Comparison of ENCODE assay signal across 8 mouse cellular contexts in the genomic region with DNA sequence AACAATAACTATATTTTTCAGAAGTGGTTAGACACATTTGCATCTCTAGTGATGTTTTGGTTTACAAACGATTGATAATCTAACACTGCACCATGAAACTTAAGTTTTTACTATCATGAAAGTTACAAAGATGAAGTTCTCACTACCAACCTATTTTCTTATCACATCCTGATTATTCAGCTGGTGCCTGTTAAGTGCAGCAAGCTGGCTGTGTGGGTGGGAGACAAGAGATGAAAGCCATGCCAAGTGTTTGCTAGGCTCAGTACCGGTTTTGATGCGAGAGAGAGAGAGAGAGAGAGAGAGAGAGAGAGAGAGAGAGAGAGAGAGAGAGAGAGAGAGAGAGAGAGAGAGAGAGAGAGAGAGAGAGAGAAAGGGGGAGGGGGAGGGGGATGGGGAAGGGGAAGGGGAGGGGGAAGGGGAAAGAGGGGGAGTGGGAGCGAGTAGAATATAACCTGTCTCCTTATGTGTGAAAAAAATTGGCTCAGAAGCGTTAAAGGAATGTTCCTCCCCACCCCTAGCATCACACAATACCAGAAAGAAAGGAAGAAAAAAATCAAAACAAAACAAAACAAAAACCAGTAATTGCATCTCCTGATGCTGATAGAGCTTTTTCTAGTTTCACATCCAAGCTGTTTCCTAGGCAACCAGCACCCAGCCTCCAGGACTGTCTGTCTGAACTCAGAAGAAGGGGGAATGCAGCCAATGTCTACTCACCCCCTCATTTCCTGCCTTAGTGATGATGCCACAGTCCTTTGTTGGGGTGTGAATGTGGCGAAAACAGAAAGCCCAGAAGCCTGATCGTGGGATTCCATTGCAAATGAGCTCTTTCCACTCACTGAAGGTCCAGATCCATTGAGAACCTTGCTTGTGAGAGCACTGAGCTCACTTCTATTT. TPM values are rescaled to one million over a fixed set of nuclear protein-coding genes. Genes with fewer than 3 reads are reported as not detected.
DNase-seq lines count a peak whose midpoint lies in the region; ATAC-seq and TF ChIP-seq lines count a peak whose summit lies in the region.

No protein-coding gene starts in this region.

- peak overlapping the region; percentile 54; the same call in 1 of the 2 replicates for H3K27ac ChIP-seq in kidney, embryonic 15.5 days
- H3K27ac ChIP-seq in heart, postnatal 0 days (ENCODE audit: low read depth), result peak overlapping the region; percentile 82

- H3K4me3 ChIP-seq in kidney, embryonic 15.5 days (replicated peaks), result no peak overlapping the region
- no peak overlapping the region for H3K4me3 ChIP-seq in heart, postnatal 0 days (ENCODE audit: low read depth, low read length)

- H3K4me1 ChIP-seq in kidney, embryonic 15.5 days, result peaks cover 10% of the 10 kb centered on the region
- H3K4me1 ChIP-seq in heart, postnatal 0 days (ENCODE audit: control insufficient read depth, insufficient read depth), result peaks cover 22% of the 10 kb centered on the region

- no peak for TF ChIP-seq CTCF in heart, postnatal 0 days (IDR thresholded peaks at IDR 0.05; ENCODE audit: low read depth)

- no peak for DNase-seq in kidney, adult 11 months
- DNase-seq in embryo, embryonic 9.5 days (ENCODE audit: extremely low spot score), result peak; percentile 25
- peak; percentile 79 for DNase-seq in heart, postnatal 0 days (ENCODE audit: low spot score)
- DNase-seq in left cerebral cortex, postnatal 14 days (ENCODE audit: low spot score in 2 of 2), result peak; percentile 80 to 95
- DNase-seq in retina, embryonic 14.5 days (ENCODE audit: low spot score), result peak; percentile 32
- DNase-seq in urinary bladder, postnatal 4 days (ENCODE audit: low spot score in 2 of 2), result no peak
- DNase-seq in adrenal gland, adult 2 months, result no peak

- 62% methylated on average over 7 of the region's 7 CpGs for WGBS in kidney, embryonic 15.5 days
- 23% methylated on average over 5 of the region's 7 CpGs for WGBS in heart, postnatal 0 days

- H3K9ac ChIP-seq in kidney, embryonic 15.5 days, result no peak overlapping the region
- no peak overlapping the region for H3K9ac ChIP-seq in heart, postnatal 0 days (replicated peaks; ENCODE audit: low read depth, low read length)

- no peak for TF ChIP-seq EP300 in heart, postnatal 0 days (IDR thresholded peaks at IDR 0.05; ENCODE audit: low read depth)

- no peak overlapping the region for H3K4me2 ChIP-seq in kidney, embryonic 15.5 days
- peak overlapping the region; percentile 13; the same call in 1 of the 2 replicates for H3K4me2 ChIP-seq in heart, postnatal 0 days (ENCODE audit: low read depth, low read length)

- H3K36me3 ChIP-seq in kidney, embryonic 15.5 days, result no peaks in the 10 kb centered on the region
- H3K36me3 ChIP-seq in heart, postnatal 0 days (replicated peaks; ENCODE audit: control insufficient read depth, insufficient read depth, low read length), result no peaks in the 10 kb centered on the region

- no peaks in the 10 kb centered on the region for H3K27me3 ChIP-seq in kidney, embryonic 15.5 days
- H3K27me3 ChIP-seq in heart, postnatal 0 days (ENCODE audit: control insufficient read depth, insufficient read depth, low read length), result no peaks in the 10 kb centered on the region

- no peak for ATAC-seq in kidney, embryonic 15.5 days (replicated peaks; ENCODE audit: low FRiP score)
- ATAC-seq in heart, postnatal 0 days (ENCODE audit: insufficient read depth, low read depth), result peak; percentile 74

- H3K9me3 ChIP-seq in kidney, embryonic 15.5 days (replicated peaks), result no peaks in the 10 kb centered on the region
- H3K9me3 ChIP-seq in heart, postnatal 0 days (replicated peaks; ENCODE audit: control insufficient read depth, low read length), result no peaks in the 10 kb centered on the region

- intact Hi-C loops in left cerebral cortex, postnatal 14 days (cut with DNase I), result loop anchor here (5.0 kb wide), 1 partner anchor 37 kb away; a partner anchor contains a TSS

RNA-seq across cellular contexts. Expression of a gene that starts 18.0 kb away (rescaled TPM):
- polyA plus RNA-seq in kidney, embryonic 15.5 days (2015; fragmentation: Nextera tagmentation; extraction: Ambion mirVana), result 102 and 132 TPM in 2 replicates
- total RNA-seq in heart, postnatal 0 days (2014; rRNA removed; ENCODE audit: low replicate concordance), result 291 and 343 TPM in 2 replicates
- 90.8 and 105 TPM in 2 replicates for polyA plus RNA-seq in heart, postnatal 0 days (2015; fragmentation: Nextera tagmentation; extraction: Ambion mirVana)
- 1,000 to 10,000 TPM; 1,973 to 2,002 TPM for total RNA-seq in left cerebral cortex, postnatal 14 days (2021)
- total RNA-seq in adrenal gland, adult 2 months (2021), result 10 to 100 TPM; 30.1 to 37.2 TPM
- 74.7 and 93.5 TPM in 2 replicates for polyA plus RNA-seq in adrenal gland, adult 2 months (2012; rRNA removed)

RNA-seq across cellular contexts. Expression of a gene that starts 34.5 kb away (rescaled TPM):
- 29.3 and 36.6 TPM in 2 replicates for polyA plus RNA-seq in kidney, embryonic 15.5 days (2015; fragmentation: Nextera tagmentation; extraction: Ambion mirVana)
- 157 and 227 TPM in 2 replicates for total RNA-seq in heart, postnatal 0 days (2014; rRNA removed; ENCODE audit: low replicate concordance)
- 16.9 and 19.7 TPM in 2 replicates for polyA plus RNA-seq in heart, postnatal 0 days (2015; fragmentation: Nextera tagmentation; extraction: Ambion mirVana)
- total RNA-seq in left cerebral cortex, postnatal 14 days (2021), result 100 to 1,000 TPM; 348 to 398 TPM
- 1 to 10 TPM; 1.1 to 1.7 TPM for total RNA-seq in adrenal gland, adult 2 months (2021)
- 1.6 and 4.2 TPM in 2 replicates for polyA plus RNA-seq in adrenal gland, adult 2 months (2012; rRNA removed)

RNA-seq across cellular contexts. Expression of a gene that starts 58.4 kb away (rescaled TPM):
- polyA plus RNA-seq in kidney, embryonic 15.5 days (2015; fragmentation: Nextera tagmentation; extraction: Ambion mirVana), result 66.7 and 72.2 TPM in 2 replicates
- total RNA-seq in heart, postnatal 0 days (2014; rRNA removed; ENCODE audit: low replicate concordance), result 57.1 and 64.2 TPM in 2 replicates
- polyA plus RNA-seq in heart, postnatal 0 days (2015; fragmentation: Nextera tagmentation; extraction: Ambion mirVana), result 53.2 and 58.9 TPM in 2 replicates
- 10 to 100 TPM; 33.7 to 38.3 TPM for total RNA-seq in left cerebral cortex, postnatal 14 days (2021)
- 10 to 100 TPM; 74.9 to 75.1 TPM for total RNA-seq in adrenal gland, adult 2 months (2021)
- 57.4 and 61.2 TPM in 2 replicates for polyA plus RNA-seq in adrenal gland, adult 2 months (2012; rRNA removed)

Comparison
In these comparisons a context has a peak if more than half of its experiments do, and no peak if none do; other contexts are left out.
1. DNase-seq: peak in embryo, embryonic 9.5 days (single experiment), heart, postnatal 0 days (single experiment), left cerebral cortex, postnatal 14 days (2 of 2) and retina, embryonic 14.5 days (single experiment); none in kidney, adult 11 months (single experiment), urinary bladder, postnatal 4 days (0 of 2) and adrenal gland, adult 2 months (single experiment).
2. RNA of a gene that starts 34.5 kb away (total RNA-seq): 348 to 398 TPM in left cerebral cortex, postnatal 14 days and 157 to 227 TPM in heart, postnatal 0 days; 1.1 to 1.7 TPM in adrenal gland, adult 2 months; every median in the first group is over 10 times any median in the second.